Mouse (Mus musculus) midbrain, embryonic 16.5 days (tissue): ENCODE measurements around the gene Dlg1. TPM values are rescaled to one million over a fixed set of nuclear protein-coding genes. Genes with fewer than 3 reads are reported as not detected.

Experiments
- ATAC-seq: fragments of 200-750 bp; cut with Nextera tagmentation; 2 replicates; pipeline ENCODE4 v1.8.0; 2017; ENCODE audit warnings: moderate TSS enrichment
- H3K27ac ChIP-seq: fragments of 300-500 bp; sonication (generic); 2 replicates; pipeline ENCODE4 v1.5.1; 2014; ENCODE audit warnings: mild to moderate bottlenecking, low read length, mixed read lengths
- H3K27me3 ChIP-seq: fragments of 300-500 bp; sonication (generic); 2 replicates; pipeline ENCODE4 v1.6.1; 2014; ENCODE audit warnings: low read depth, low read length, mixed read lengths; ENCODE audit not compliant: control insufficient read depth, insufficient read depth
- H3K36me3 ChIP-seq: fragments of 300-500 bp; sonication (generic); 2 replicates; pipeline ENCODE4 v1.6.1; 2014; ENCODE audit warnings: mild to moderate bottlenecking, low read length, moderate library complexity, mixed read lengths; ENCODE audit not compliant: control insufficient read depth, insufficient read depth
- H3K4me1 ChIP-seq: fragments of 300-500 bp; sonication (generic); 2 replicates; pipeline ENCODE4 v1.6.1; 2014; ENCODE audit warnings: mild to moderate bottlenecking, low read length, mixed read lengths; ENCODE audit not compliant: control insufficient read depth, insufficient read depth
- H3K4me2 ChIP-seq: fragments of 300-500 bp; sonication (generic); 2 replicates; pipeline ENCODE4 v1.6.1; 2014; ENCODE audit warnings: mild to moderate bottlenecking, low read length, mixed read lengths
- H3K4me3 ChIP-seq: fragments of 300-500 bp; sonication (generic); 2 replicates; pipeline ENCODE4 v1.5.1; 2014; ENCODE audit warnings: low read depth, mild to moderate bottlenecking, low read length, moderate library complexity, mixed read lengths
- H3K9ac ChIP-seq: fragments of 300-500 bp; sonication (generic); 2 replicates; pipeline ENCODE4 v1.6.1; 2014; ENCODE audit warnings: low read depth, low read length, mixed read lengths
- H3K9me3 ChIP-seq: fragments of 300-500 bp; sonication (generic); replicated peaks from 2 replicates; pipeline ENCODE4 v1.6.1; 2014; ENCODE audit warnings: mild to moderate bottlenecking, low read length, mixed read lengths; ENCODE audit not compliant: control insufficient read depth, poor library complexity, severe bottlenecking
- WGBS: fragments of 180-500 bp; shearing (Covaris S2); extraction: QIAGEN DNeasy Blood & Tissue Kit; methylation state at CpG from one replicate; pipeline ENCODE4 v1.1.7; 2014; 5-methylcytosine and 5-hydroxymethylcytosine counted together
- polyA plus RNA-seq: library from polyadenylated mRNA; unstranded; fragments of >200 nt; fragmentation: Nextera tagmentation; extraction: Ambion mirVana; gene quantifications from 2 replicates; pipeline ENCODE4 v1.2.1, GENCODE M21; 2015

Gene Dlg1
- polyA plus RNA-seq, 1 experiment from 2014 or later, result 14.9 TPM

GRCm38 (mm10) chr16:31624749-31625148 lies 38.5 kb upstream of the Dlg1 start:
- ATAC-seq, result no peak
- WGBS, result 95% methylated on average over 1 of the region's 1 CpGs

DNA sequence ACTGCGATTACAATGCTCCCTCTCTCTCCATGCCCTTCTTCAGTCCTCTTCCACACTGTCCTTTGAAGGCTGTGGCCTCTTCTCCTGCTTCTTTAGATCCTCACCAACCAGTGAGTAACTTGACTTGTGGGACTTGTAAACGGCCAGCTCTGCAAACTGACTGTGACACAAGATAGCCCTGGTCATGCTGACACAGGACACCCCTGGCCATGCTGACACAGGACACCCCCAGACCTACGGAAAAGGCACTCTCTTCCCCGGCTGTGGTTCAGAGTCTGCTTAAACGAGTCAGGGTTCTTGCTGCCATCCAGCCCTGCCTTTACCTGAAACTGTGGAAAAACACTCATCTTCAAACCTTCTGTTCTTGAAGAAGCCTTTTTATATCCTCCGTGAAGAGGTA lies 36.9 kb upstream of the Dlg1 start:
- WGBS, result 91% methylated on average over 6 of the region's 6 CpGs
- no peak overlapping the region for H3K9ac ChIP-seq
- no peaks in the 10 kb centered on the region for H3K9me3 ChIP-seq
- H3K4me3 ChIP-seq, result no peak overlapping the region
- H3K4me2 ChIP-seq, result no peak overlapping the region
- no peaks in the 10 kb centered on the region for H3K4me1 ChIP-seq
- H3K36me3 ChIP-seq, result no peaks in the 10 kb centered on the region
- H3K27ac ChIP-seq, result no peak overlapping the region
- no peaks in the 10 kb centered on the region for H3K27me3 ChIP-seq
- no peak for ATAC-seq

More at GRCm38 (mm10) chr16:31624749-31625148, 38.5 kb upstream of the Dlg1 start:
- H3K27me3 ChIP-seq, result no peaks in the 10 kb centered on the region
- H3K9me3 ChIP-seq, result no peaks in the 10 kb centered on the region
- H3K9ac ChIP-seq, result no peak overlapping the region
- no peaks in the 10 kb centered on the region for H3K4me1 ChIP-seq
- no peaks in the 10 kb centered on the region for H3K36me3 ChIP-seq
- no peak overlapping the region for H3K4me2 ChIP-seq
- H3K27ac ChIP-seq, result no peak overlapping the region
- no peak overlapping the region for H3K4me3 ChIP-seq

- ATAC-seq, result no peak
Measured at GRCm38 (mm10) chr16:31630381-31630780, 32.9 kb upstream of the Dlg1 start.

DNA sequence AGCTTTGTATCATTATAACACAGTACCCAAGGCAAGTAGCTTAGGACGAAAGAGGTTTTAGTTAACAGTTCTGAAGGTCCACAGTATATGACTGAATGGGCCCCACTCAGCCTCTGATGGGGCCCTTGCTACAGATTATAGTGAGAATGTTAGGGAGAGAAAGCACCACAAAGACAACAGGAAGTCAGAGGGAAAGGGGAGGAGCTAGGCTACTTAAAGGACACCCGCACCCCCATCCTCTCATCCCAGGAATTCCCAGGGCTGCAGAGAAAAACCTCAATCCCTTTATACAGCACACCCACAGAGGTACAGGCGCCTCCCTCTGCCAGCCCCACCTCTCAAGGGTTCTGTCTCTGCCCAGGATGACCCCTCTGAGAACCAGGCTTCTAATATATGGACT lies 32.2 kb upstream of the Dlg1 start:
- no peak for ATAC-seq
- Histone ChIP-seq H3K27ac (no peak overlapping the region), H3K4me3 (no peak overlapping the region), H3K9me3 (no peaks in the 10 kb centered on the region), H3K4me2 (no peak overlapping the region), H3K4me1 (no peaks in the 10 kb centered on the region), H3K9ac (no peak overlapping the region), H3K27me3 (no peaks in the 10 kb centered on the region), H3K36me3 (no peaks in the 10 kb centered on the region)
- WGBS, result 67% methylated on average over 3 of the region's 3 CpGs

More at GRCm38 (mm10) chr16:31630381-31630780, 32.9 kb upstream of the Dlg1 start:
- H3K27ac ChIP-seq, result no peak overlapping the region
- H3K4me2 ChIP-seq, result no peak overlapping the region
- WGBS, result 97% methylated on average over 4 of the region's 4 CpGs
- no peak overlapping the region for H3K9ac ChIP-seq
- H3K9me3 ChIP-seq, result no peaks in the 10 kb centered on the region
- H3K4me3 ChIP-seq, result no peak overlapping the region
- no peaks in the 10 kb centered on the region for H3K4me1 ChIP-seq
- no peaks in the 10 kb centered on the region for H3K27me3 ChIP-seq
- H3K36me3 ChIP-seq, result no peaks in the 10 kb centered on the region

GRCm38 (mm10) chr16:31634371-31634770 lies 28.9 kb upstream of the Dlg1 start:
- WGBS, result 93% methylated on average over 4 of the region's 4 CpGs
- no peaks in the 10 kb centered on the region for H3K36me3 ChIP-seq
- H3K27ac ChIP-seq, result no peak overlapping the region
- no peaks in the 10 kb centered on the region for H3K27me3 ChIP-seq
- no peak overlapping the region for H3K9ac ChIP-seq
- H3K4me2 ChIP-seq, result no peak overlapping the region
- no peak overlapping the region for H3K4me3 ChIP-seq
- ATAC-seq, result no peak
- H3K4me1 ChIP-seq, result no peaks in the 10 kb centered on the region
- no peaks in the 10 kb centered on the region for H3K9me3 ChIP-seq

- Histone ChIP-seq H3K9me3 (no peaks in the 10 kb centered on the region), H3K9ac (no peak overlapping the region), H3K4me2 (no peak overlapping the region), H3K36me3 (no peaks in the 10 kb centered on the region), H3K4me3 (no peak overlapping the region), H3K27me3 (no peaks in the 10 kb centered on the region), H3K27ac (no peak overlapping the region), H3K4me1 (no peaks in the 10 kb centered on the region)
- no peak for ATAC-seq
- 50% methylated on average over 7 of the region's 7 CpGs for WGBS
Measured at GRCm38 (mm10) chr16:31638393-31638792, 24.9 kb upstream of the Dlg1 start.

DNA sequence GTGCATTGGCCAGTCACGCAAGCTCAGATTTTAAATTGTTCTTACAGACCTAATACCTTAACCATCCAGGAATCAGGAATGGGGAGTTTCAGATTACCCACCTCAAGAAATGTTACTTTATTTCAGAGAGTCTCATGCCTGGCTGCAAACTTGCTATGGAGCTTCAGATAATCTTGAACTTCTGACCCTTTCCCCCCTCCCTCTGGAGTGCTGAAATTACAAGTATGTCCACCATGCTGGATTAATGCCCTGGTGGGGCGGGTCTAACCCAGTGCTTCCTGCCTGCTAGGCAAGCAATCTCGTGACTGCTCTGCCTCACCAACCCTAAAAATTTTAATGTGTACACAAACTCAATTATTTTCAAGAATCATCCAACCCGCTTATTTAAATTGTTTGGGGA lies 23.3 kb upstream of the Dlg1 start:
- Histone ChIP-seq H3K9me3 (no peaks in the 10 kb centered on the region), H3K27ac (no peak overlapping the region), H3K27me3 (no peaks in the 10 kb centered on the region), H3K4me3 (no peak overlapping the region), H3K4me1 (no peaks in the 10 kb centered on the region), H3K4me2 (no peak overlapping the region), H3K9ac (no peak overlapping the region), H3K36me3 (no peaks in the 10 kb centered on the region)
- ATAC-seq, result no peak
- WGBS, result 76% methylated on average over 4 of the region's 4 CpGs

- WGBS, result 74% methylated on average over 4 of the region's 4 CpGs
- Histone ChIP-seq H3K4me2 (no peak overlapping the region), H3K9me3 (no peaks in the 10 kb centered on the region), H3K27ac (no peak overlapping the region), H3K4me3 (no peak overlapping the region), H3K9ac (no peak overlapping the region), H3K36me3 (no peaks in the 10 kb centered on the region), H3K4me1 (no peaks in the 10 kb centered on the region), H3K27me3 (no peaks in the 10 kb centered on the region)
- ATAC-seq, result no peak
Measured at GRCm38 (mm10) chr16:31641776-31642175, 21.5 kb upstream of the Dlg1 start.

DNA sequence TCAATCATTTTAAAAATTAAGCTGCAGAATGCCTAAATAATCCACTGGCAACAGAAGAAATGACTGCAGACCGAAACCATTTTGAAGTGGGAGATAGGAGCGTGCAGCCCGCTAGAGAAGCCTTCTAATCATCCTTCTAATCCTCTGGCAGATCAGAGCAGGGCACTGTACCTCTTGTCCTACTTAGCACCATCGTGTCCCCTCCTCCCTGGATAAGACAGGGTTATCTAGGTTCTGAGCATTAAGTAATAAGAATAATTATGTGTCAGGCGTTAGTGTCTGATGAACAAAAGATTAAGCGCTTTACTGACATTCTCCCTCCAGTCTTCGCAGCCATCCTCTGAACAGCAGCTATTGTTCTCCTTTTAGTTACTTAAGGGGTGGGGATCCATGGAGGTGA lies 16.0 kb upstream of the Dlg1 start:
- no peak overlapping the region for H3K9ac ChIP-seq
- 52% methylated on average over 7 of the region's 7 CpGs for WGBS
- H3K4me2 ChIP-seq, result no peak overlapping the region

More for the DNA sequence above, 16.0 kb upstream of the Dlg1 start:
- no peaks in the 10 kb centered on the region for H3K27me3 ChIP-seq
- no peaks in the 10 kb centered on the region for H3K36me3 ChIP-seq
- ATAC-seq, result no peak
- no peak overlapping the region for H3K27ac ChIP-seq
- no peak overlapping the region for H3K4me3 ChIP-seq
- H3K4me1 ChIP-seq, result 0 out of 2 replicates have a peak, but pooled peaks cover under 1% of the 10 kb centered on the region
- no peaks in the 10 kb centered on the region for H3K9me3 ChIP-seq
